Mouse (Mus musculus) spleen, adult 12 weeks (tissue): ENCODE data around the gene Tns3.
A peak's percentile ranks its signal among the peaks of the same experiment; 100 is the strongest.

Source experiments
- DNase-seq: peaks from one replicate; pipeline ENCODE4 v3.0.0; 2022; ENCODE audit warnings: low spot score

The Tns3 gene

DNA sequence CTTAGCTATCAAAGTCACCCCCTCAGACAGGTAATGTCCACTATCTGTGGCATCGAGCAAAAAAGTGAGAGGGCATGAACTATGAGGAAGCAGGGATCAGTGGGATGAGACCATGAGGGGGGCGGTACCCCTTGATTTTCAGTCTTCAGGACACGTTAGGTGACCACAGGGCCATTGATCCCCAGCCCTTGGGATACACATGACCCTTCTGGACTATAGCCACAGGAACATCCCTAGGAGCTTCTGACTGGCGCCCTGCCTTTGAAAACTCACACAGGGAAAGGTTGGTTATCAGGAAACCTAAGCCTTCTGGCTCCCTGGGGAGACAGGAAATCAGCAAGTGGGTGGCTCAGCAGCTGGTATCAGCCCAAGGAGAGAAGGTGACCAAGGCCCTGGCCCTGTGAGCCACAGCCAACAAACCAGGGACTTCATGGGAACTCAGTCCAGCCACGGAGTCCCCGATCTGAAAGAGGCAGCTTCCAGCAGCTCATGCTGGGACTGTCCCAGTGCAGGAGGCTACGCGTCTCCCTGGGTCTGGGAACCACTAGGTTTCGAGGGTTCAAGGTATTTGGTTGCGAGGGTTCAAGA, 12.8 kb downstream of the Tns3 start:
- no peak for DNase-seq

DNA sequence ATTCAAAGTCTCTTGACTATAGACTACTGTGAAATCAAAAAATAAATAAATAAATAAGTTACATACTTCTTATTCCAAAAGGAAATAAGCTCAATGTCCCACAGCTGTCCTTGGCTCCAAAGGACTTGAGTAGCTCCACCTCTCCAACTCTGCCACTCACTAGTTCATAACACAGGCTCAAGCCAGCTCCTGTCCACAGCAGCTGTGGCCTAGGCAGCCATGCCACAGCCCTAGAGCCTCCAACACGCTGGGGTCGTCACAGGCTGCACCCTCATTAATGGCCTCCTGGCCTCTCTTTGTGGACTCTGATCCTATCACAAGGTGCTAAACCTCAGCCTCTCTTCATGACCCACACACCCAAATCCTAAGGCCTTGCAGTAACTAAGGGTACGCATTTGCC, 18.7 kb downstream of the Tns3 start:
- no peak for DNase-seq

DNA sequence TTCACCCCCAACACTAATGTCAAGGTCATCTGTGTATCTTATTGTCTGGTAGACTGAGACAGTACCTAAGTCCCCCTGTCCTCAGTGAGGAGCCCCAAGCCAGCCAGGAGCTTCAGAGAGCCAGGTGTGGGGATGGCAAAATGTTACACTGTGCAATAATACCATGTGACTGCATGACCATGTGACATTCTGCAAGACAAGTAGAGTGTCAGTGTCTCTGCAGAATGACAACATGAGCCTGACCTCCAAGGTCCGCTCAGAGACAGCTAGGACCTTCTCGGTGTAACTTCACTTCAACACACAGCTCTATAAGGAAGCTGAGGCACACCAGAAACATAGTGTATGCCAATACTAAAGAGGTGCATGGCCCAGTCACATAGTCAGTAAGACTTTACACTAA, 20.1 kb downstream of the Tns3 start:
- no peak for DNase-seq

DNA sequence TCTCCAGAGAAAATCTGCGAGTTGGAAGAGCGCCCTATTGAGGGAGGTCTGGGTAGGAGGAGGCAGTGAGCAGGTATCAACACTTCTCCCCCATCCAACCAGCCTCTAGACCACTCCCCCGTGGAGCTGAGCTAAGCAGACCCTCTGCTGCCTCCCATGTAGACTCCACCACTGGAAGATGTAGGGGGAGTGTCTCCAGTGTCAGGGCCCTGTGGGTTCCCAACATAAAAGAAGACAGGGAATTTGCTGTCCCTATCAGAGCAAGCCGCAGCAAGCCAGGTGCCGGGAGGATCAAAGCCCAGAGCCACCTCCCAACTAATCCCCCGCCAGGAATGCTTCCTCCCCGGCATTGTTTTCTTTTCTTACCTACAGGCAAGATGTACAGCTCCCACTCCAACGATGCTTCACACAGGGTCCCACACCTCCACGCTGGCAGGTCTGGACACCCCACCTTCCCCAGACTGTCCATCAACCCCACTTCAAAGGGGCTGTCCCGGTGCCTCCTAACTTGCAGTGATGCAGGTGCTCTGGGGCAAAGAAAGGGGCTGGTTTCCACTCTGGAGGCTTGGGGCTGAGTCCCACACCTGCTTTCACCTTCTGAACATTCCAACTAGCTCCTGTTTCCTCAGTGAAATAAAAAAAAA, 22.6 kb downstream of the Tns3 start:
- DNase-seq = no peak

DNA sequence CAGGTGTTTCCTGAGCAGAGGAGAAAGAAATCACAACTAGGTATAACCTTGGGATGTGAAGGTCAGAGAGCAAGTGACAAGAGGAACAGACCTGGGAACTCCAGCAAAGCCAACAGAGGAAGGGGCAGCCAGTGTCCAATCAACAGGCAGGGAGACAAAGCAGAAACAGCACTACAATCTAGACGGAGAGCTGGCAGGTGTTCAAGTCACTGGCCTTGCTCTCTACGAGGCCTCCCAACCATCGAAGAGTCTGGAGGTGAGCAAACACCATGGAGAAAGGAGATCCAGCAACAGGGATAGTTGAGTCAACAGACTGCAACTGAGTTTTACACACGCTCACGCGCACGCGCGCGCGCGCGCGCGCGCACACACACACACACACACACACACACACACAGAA, 24.6 kb downstream of the Tns3 start:
- DNase-seq = no peak

DNA sequence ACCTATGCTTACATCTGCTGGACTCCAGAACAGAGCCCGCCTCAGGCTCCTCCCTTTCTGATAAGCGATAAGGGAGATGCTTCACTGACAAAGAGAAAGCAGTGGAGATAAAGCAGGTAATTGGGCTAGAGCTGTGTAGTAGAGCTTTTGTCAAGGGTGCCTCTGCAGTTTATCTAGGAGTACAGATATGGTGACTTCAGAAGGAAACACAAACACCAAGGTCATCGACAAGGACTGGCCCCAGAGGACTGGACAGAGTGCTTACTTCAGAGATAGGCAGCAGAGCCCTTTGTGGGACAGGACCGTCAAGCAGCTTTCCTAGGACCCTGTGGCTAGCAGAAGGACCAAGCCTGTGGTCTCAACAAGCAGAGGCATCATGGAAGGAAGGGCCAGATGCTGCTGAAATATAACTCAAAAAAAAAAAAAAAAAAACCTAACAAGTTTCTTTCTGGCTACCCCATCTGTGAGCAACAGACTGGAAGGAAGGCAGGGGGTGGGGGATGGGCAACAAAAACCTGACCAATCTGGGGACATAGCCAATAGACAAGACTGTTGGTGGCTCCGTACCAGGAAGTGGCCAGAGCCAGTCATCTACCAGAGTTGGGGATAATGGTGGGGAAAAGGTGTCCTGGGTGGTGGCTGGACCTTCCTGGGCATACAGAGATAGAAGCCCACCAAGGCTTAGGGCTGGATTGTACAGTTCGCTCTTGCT, 25.2 kb downstream of the Tns3 start:
- no peak for DNase-seq

DNA sequence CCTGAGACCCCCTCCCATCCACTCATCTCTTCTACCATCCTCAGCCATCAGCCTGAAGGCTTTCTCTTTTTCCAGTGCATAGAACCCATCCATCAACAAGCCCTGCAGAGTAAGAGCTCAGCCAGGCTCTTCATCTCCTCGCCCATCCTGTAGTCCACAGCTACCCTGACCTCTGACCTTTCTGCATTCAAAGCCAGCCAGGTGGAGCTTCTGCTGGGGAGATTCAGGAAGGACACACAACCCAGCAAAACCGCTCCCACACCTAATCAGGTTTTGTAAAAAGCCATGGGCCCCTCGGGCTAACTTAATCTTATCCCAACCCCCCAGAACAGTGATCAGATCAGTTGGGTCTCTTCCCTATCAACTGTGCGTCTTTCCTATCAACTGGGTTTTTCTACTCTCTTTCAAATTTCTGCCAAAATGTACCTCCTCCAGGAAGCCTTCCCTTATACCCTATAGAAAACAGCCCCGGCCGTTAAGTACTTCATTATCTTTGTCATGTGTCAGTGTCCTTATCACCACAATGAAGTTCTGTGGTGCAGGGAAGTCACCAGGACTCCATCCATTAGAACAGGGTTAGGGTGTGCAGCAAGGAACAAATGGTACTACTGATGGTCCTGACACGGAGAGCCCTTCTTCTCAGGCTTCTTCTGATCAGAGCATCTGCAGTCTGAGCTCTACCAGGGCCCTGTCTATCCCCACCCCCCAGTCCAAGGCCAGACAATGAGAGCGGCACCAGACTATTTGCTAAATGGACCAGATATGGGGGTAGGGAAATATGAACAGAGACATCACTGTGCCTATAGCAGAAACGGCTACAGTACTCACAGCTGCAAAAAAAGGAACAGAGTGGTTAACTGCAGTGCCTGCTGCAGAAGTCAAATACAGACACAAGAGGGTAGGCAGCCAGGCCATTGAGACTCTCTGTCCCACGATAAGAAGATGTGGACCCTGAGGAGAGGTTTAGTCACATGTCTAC, 26.6 kb downstream of the Tns3 start:
- DNase-seq = no peak

DNA sequence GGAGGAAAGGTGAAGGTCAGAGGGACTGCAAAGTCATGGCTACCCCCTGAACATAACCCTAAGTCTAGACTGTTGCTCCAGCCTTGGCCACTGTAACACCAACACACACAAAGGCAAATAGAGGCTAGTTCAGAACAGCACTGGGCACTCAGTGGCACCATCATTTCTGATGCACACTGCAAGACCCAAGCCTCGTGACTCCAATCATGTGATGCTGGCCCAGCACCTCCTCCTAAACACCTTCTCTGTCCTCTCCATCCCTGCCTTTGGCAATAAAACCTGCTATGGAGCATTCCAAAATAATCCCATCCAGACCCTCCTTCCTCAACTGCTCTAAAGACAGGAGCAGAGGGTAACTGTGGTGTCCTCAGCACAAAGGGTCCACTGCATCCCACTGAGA, 27.7 kb downstream of the Tns3 start:
- no peak for DNase-seq

DNA sequence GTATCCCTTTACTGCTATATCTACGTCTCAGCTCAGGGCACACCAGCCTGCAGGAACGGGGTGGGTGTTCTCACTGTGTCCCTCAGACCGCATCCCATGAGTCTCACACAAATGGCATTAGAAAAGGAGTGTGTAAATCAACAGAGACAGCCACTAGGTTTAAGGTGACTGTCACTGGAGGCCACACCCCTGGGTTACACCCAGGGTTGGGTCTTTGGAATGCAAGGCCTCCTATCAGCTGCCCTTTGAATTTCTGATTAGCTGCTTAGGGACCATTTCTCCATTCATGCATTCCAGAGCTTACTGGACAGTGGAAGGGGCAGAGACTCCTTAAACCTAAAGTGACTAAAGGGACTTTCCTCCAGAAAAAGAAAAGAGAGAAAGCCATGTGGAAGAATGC, 28.6 kb downstream of the Tns3 start:
- DNase-seq = no peak

DNA sequence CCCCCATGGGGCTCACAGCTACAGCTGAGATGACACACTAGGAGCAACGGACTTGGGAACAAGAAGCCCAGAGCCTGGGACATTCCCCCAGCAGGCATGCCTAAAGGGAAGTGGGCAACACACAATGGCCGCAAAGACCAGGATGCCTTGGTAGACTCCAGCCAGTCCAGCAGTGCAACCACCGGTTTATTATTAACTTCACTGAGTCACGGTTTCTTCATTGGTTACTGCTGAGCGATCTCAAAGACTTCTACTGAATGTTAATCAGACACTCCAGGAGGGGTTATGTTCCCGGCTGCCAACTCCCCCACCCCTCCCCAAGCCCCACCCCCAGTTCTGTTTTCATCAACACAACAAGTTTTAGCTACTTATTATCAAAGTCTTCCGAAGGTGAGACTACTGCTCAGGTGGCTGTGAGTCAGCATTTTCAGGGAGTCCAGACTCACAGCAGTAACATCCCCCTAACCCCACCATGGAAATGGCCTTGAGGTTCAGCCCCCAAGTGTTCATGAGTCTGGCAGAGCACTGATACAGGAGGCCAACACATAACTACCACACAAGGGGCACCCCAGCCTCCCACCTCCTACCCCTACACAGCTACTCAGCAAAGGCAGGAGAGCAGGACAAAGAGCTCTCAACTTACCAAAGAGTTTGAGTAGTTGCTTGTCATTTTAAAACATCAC, 29.5 kb downstream of the Tns3 start:
- no peak for DNase-seq

DNA sequence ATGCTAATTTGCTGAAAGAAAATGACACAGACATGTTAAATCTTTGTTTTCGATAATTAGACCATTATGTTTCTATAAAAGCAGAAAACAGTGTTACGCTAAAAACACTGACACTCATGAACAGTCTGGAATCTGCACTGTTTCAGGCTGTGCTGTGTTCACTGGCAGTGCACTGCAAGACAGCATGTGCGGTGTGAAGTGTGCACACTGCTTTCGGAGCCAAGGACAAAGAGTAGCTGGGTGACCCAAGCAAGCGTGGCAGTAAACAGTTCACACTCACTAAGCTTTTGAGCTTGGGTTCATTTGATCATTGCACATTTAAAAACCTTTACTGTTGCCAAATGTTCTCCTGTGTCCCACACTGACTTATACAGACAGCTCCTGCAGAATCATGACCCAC, 32.2 kb downstream of the Tns3 start:
- DNase-seq = no peak

DNA sequence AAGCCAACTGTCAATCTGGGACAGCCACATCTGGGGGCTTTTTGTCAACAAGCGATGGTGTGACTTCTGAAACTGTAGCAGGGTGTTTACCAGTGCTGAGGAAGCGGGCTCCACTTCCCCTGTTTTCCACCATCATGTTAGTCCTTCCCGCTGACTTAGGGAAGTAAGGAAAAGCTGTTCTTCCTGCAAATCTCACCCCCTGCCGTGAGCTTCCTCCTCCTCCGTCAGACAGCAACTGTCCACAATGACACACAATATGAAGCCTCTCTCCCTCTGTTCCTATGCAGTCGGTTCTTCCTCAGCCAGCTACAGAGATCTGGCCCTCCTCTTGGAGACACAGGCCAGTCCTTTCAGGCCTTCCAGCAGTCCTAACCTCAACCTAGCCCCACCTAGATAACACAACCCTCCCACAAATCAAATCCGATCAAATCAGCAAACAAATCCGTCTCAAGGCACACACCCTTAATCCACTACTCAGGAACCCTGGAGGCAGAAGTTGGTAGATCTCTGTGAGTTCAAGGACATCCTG, 34.4 kb downstream of the Tns3 start:
- no peak for DNase-seq

DNA sequence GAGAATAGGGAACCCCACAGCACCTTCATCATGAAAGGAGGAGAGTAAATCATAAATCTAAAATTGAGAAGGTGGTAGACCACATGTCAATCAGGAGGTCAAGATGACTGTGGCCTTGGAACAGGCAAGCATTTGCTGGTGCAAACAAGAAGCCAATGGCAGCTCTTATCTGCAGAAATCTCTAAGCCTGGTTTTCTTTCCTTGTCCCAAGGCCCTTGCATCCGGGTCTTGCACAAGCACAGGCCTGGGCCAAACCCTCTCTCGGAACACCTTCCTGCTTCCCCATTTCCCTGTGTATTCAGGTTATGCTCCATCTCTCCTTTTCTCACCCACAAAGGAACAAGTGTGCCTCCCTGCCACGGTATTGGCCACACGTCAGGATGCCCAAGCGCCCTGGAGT, 35.0 kb downstream of the Tns3 start:
- no peak for DNase-seq

DNA sequence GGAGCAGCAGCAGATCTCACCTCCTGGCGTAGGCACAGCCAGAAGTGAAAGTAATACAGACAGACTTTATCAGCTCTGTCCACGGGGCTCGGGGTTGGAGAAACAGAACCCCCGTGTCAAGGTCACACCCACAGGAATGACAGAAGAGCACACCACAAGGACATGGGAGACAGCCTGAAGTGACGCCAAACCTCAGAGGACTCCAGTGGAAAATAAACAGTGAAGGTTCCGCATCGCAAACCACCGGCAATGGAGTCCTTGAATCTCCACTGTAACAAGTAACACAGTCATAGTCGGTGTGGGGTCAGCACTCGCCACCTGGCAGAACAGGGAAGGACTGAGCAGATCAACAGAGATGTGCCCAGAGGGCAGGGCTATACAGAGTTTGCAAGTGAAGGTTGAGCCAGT, 35.5 kb downstream of the Tns3 start:
- DNase-seq = peak; percentile 15

DNA sequence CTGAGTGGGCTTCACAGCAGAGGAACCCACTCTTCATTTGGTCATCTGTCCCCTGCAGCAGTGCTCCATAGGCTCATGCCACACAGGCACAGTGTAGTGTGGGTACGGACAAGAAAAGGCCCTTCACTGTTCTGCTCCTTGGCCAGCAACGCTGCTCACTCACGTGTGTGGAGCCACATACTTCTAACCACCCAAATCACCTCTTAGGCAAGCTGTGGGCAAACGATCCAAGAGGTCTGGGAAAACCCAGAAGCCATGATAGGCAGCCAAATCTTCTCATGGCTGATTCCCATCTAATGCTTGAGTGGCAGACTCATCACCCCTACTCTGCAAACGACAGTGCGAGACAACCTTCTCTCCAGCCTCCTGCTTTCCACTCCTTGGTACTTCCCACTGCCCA, 37.2 kb downstream of the Tns3 start:
- no peak for DNase-seq

DNA sequence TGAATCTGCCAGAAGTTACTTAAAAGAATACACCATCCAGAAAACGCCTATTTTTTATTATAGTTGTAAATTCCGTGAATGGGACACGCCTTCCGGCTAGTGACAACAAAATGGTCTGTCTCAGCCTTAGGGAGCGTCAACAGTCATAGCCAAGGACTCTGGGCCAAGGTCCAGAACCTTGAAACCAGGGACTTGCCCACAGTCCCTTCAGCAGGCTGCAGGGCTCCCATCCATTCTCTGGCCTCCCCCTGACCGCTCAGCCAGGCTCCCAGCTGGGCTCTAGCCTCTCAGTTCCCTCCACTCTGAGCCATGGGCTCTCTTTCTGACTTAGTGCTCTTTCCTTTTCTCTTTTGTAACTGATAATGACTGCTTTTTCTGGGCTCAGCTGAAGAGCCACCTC, 37.6 kb downstream of the Tns3 start:
- DNase-seq = no peak

DNA sequence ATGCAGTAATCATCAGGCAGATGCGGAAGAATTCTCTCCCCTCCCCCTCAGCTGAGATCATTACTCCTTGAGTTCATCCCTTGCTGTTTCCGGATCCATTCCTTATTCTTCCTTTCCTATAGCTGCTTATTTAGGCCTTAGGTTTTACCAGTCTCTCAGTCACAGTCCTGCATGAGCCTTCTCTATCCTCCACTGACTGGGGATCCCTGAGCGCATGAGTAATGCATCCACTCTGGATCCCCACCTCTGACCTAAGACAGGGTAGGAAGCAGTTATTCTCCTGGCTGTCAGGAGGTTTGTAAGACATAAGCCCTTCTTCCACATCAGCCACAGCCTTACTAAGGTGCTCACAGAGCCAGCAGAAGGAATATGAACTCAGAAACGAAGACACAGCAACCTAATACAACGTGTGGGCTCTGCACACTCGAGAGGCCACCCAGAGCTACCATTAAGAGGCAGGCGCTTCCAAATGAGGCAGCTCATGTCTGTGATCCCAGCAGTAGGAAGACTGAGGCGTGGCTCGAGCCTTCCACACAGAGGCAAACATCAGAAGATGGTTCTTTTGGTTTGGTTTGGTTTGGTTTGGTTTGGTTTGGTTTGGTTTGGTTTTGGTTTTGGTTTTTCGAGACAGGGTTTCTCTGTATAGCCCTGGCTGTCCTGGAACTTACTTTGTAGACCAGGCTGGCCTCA, 38.3 kb downstream of the Tns3 start:
- DNase-seq = no peak

DNA sequence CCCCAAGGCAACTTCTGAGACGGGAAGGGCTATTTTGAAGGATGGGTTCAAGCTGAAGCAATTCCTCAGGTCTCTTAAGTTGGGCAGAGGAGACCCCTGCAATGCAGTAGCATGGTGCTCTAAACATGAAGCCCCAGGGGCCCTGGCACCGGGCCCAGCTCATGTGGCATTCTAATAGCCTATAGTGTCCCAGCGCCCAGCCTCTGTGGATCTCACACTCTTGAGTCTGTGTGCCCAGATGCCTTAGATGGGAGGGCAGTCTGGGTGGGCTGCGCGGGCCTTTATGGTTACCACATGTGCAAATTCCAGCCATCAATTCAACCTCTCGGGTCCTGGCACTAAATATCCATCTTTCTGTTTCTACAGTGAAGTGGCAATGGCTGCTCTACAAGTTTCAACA, 38.9 kb downstream of the Tns3 start:
- DNase-seq = no peak

DNA sequence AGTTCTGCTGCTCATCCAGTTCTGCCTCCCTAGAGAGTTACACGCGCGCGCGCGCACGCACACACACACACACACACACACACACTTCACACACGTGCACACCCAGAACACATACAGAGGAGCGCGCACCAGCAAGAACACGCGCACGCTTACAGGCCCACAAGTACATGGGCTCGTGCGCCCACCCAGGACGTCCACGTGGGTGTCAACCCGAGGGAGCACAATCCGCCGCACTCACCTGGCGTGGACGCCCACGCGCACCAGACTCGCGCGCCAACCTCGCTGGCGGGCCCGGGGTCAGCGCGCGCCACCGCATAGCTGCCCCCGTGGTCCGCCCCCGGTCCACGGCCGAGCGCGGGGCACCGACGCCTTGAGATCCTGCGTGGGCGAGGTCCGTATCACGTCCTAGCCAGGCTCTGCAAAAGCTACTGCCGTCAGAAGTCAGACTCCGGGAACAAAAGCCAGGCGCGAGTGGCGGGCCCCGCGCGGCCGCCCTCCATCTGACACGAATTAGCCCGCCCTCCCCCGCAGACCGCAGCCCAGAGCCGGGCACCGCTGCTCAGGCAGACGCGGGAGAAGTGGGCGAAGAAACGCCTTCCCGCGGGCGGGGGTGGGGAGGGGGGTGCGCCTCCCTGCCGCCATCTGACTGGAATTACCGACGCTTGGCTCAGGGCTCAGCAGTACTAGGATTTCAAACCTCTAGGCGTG, 40.0 kb downstream of the Tns3 start:
- DNase-seq = no peak

DNA sequence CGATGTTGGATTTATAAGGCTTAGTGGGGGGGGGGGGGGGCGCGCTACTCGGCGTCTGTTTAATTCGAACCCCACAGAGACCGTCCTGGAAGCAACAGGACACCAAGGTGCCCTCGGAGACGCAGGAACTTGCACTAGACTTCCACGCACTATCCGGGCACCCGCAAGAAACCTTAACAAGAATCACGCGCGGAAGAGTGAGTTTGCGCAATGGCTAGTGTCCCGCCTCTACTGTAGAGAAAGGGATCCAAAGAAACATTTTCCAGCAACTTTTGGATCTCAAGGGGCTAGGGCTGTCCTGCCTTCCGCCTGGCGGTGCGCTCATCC, 40.5 kb downstream of the Tns3 start:
- DNase-seq = no peak

DNA sequence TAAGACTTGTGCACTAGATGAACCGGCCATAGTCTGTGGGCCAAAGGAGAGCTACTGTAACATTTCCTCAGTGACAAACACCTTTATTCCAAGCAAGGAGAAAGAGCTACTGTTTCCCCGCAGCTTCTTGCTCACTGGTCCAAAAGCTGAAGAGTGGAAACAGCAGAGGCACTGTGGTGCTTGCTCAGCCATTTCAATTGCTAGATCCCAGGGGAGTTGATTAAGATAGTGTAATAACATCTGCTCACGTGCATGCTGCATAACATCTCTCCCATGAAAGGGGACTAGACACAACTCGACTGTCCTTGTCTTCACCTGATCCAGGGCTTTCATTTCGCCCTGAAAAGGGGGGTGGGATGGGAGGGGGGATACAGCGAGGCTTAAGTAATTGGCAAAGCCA, 41.7 kb downstream of the Tns3 start:
- DNase-seq = no peak
